Mouse (Mus musculus): ENCODE results near the gene Rnf38. TPM values are rescaled to one million over a fixed set of nuclear protein-coding genes. Genes with fewer than 3 reads are reported as not detected.

Rnf38 gene
- polyA plus RNA-seq, 1 experiment: 105 TPM

DNA sequence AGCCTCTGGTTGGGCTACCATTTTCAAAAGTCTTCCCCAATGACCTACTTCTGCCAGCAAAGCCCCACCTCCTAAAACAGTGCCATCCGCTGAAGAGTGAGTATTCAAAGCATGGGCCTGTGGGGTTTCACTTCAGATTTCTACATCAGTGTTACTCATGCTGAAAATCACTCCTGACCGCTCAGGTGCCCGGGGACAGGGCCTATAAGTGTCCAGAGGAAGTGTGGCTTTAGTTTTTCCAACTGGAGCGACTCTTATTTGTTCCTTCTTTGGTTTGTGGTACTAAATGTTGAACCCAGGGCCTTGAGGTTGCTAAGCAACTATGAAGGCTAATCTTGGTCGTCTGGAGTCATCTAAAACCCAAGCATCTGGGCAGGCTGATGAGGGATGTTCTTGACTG is 21.0 kb upstream of the Rnf38 start:
- H3K4me1 ChIP-seq (ENCODE audit: control insufficient read depth, insufficient read depth, insufficient read length, low read length): no peaks in the 10 kb centered on the region
- H3K27me3 ChIP-seq (ENCODE audit: control insufficient read depth, insufficient read depth, low read length): peaks cover 11% of the 10 kb centered on the region; the same call in 1 of the 2 replicates
- H3K4me3 ChIP-seq (ENCODE audit: low read depth, low read length): no peak overlapping the region
- TF ChIP-seq CTCF (IDR thresholded peaks at IDR 0.05; ENCODE audit: extremely low read depth, insufficient read length, insufficient replicate concordance, low read depth, low read length): no peak
- no peak for TF ChIP-seq POLR2A (IDR thresholded peaks at IDR 0.05; ENCODE audit: low read depth, low read length)
- H3K27ac ChIP-seq (ENCODE audit: insufficient read depth, low read depth, low read length): no peak overlapping the region
- H3K36me3 ChIP-seq (ENCODE audit: control insufficient read depth, insufficient read depth, low read length): no peaks in the 10 kb centered on the region
- 70% methylated on average over 5 of the region's 5 CpGs for WGBS

DNA sequence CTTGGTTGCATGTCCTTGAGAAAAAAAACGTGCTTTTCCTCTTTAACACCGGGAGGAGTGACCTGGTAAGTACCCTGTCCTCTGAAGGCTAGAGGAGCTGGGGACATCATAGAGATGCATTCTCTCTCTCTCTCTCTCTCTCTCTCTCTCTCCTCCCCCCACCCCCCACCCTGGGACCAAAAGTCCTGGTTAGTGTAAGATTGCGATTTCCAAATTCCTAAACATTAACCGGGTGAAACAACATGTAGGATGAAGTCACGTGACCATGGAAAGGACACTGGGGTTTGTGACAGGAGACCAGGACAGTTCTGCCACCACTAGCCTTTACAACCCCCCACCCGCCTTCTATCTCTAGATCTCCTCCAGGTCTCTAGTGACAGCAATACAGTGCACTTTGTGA is 19.6 kb upstream of the Rnf38 start:
- WGBS: 6% methylated on average over 6 of the region's 6 CpGs
- no peak overlapping the region for H3K27ac ChIP-seq (ENCODE audit: insufficient read depth, low read depth, low read length)
- H3K4me1 ChIP-seq (ENCODE audit: control insufficient read depth, insufficient read depth, insufficient read length, low read length): no peaks in the 10 kb centered on the region
- TF ChIP-seq POLR2A (IDR thresholded peaks at IDR 0.05; ENCODE audit: low read depth, low read length) (no peak), CTCF (IDR thresholded peaks at IDR 0.05; ENCODE audit: extremely low read depth, insufficient read length, insufficient replicate concordance, low read depth, low read length) (no peak)
- H3K4me3 ChIP-seq (ENCODE audit: low read depth, low read length): no peak overlapping the region
- H3K36me3 ChIP-seq (ENCODE audit: control insufficient read depth, insufficient read depth, low read length): no peaks in the 10 kb centered on the region
- peaks cover 14% of the 10 kb centered on the region; the same call in 1 of the 2 replicates for H3K27me3 ChIP-seq (ENCODE audit: control insufficient read depth, insufficient read depth, low read length)

- 13% methylated on average over 13 of the region's 13 CpGs for WGBS
- TF ChIP-seq POLR2A (IDR thresholded peaks at IDR 0.05; ENCODE audit: low read depth, low read length) (no peak), CTCF (IDR thresholded peaks at IDR 0.05; ENCODE audit: extremely low read depth, insufficient read length, insufficient replicate concordance, low read depth, low read length) (no peak)
Measured at GRCm38 (mm10) chr4:44251966-44252916, 18.7 kb upstream of the Rnf38 start.

GRCm38 (mm10) chr4:44251521-44251920 is 17.9 kb upstream of the Rnf38 start:
- H3K4me3 ChIP-seq (ENCODE audit: low read depth, low read length): no peak overlapping the region
- no peak for TF ChIP-seq CTCF (IDR thresholded peaks at IDR 0.05; ENCODE audit: extremely low read depth, insufficient read length, insufficient replicate concordance, low read depth, low read length)
- no peak for TF ChIP-seq POLR2A (IDR thresholded peaks at IDR 0.05; ENCODE audit: low read depth, low read length)

More at GRCm38 (mm10) chr4:44251966-44252916, 18.7 kb upstream of the Rnf38 start:
- no peaks in the 10 kb centered on the region for H3K4me1 ChIP-seq (ENCODE audit: control insufficient read depth, insufficient read depth, insufficient read length, low read length)
- H3K27me3 ChIP-seq (ENCODE audit: control insufficient read depth, insufficient read depth, low read length): peaks cover 21% of the 10 kb centered on the region; the same call in 1 of the 2 replicates
- H3K36me3 ChIP-seq (ENCODE audit: control insufficient read depth, insufficient read depth, low read length): no peaks in the 10 kb centered on the region
- H3K27ac ChIP-seq (ENCODE audit: insufficient read depth, low read depth, low read length): no peak overlapping the region
- H3K4me3 ChIP-seq (ENCODE audit: low read depth, low read length): no peak overlapping the region

GRCm38 (mm10) chr4:44249705-44250104 is 16.1 kb upstream of the Rnf38 start:
- no peak overlapping the region for H3K27ac ChIP-seq (ENCODE audit: insufficient read depth, low read depth, low read length)
- H3K27me3 ChIP-seq (ENCODE audit: control insufficient read depth, insufficient read depth, low read length): peaks cover 25% of the 10 kb centered on the region; the same call in 1 of the 2 replicates
- TF ChIP-seq CTCF (IDR thresholded peaks at IDR 0.05; ENCODE audit: extremely low read depth, insufficient read length, insufficient replicate concordance, low read depth, low read length) (no peak), POLR2A (IDR thresholded peaks at IDR 0.05; ENCODE audit: low read depth, low read length) (no peak)
- no peaks in the 10 kb centered on the region for H3K36me3 ChIP-seq (ENCODE audit: control insufficient read depth, insufficient read depth, low read length)
- H3K4me3 ChIP-seq (ENCODE audit: low read depth, low read length): no peak overlapping the region
- WGBS: 3% methylated on average over 10 of the region's 10 CpGs
- no peaks in the 10 kb centered on the region for H3K4me1 ChIP-seq (ENCODE audit: control insufficient read depth, insufficient read depth, insufficient read length, low read length)

More at GRCm38 (mm10) chr4:44251521-44251920, 17.9 kb upstream of the Rnf38 start:
- peaks cover 25% of the 10 kb centered on the region; the same call in 1 of the 2 replicates for H3K27me3 ChIP-seq (ENCODE audit: control insufficient read depth, insufficient read depth, low read length)
- 68% methylated on average over 5 of the region's 5 CpGs for WGBS
- H3K27ac ChIP-seq (ENCODE audit: insufficient read depth, low read depth, low read length): no peak overlapping the region
- no peaks in the 10 kb centered on the region for H3K36me3 ChIP-seq (ENCODE audit: control insufficient read depth, insufficient read depth, low read length)
- no peaks in the 10 kb centered on the region for H3K4me1 ChIP-seq (ENCODE audit: control insufficient read depth, insufficient read depth, insufficient read length, low read length)

DNA sequence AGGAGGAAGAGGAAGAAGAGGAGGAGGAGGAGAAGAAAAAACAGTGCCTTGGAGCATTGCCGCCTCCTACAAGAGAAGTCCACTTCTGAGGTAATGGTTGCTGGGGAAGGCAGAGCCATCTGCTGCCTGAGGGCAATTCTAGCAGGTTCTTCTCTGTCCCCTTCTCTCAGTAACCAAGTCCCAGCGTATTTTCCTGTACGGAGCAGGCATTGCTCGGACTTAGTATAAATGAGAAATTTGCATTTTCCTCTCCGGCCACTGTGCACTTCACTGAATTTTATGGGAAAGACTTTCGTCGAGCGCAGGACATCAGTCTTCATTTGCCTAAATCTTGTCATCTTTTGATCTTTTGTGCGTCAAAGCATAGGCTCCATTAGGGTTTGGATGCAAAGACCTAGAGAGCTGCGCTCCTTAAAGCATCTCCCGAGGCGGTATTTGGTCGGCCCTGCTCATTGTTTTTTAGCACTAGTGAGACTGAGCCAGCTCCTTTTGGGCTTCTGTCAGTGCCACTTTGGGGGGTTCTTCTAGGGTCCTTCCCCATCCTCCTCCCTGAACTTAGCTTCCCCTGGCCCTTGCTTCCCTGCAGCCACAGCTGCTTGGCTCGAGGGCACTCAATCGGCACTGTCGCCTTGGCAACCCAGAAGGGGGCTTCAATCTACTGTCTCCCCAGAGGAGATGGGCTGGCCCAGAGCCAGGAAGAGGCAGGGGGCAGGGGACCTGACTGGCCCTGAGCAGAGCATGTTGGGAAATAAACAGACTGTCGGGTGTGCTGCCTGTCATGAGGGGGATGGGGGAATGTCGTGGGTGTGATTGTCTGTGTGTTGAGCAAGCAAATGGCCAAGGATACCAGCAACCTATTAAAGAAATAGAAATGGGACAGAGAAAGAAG is 13.7 kb upstream of the Rnf38 start:
- H3K27me3 ChIP-seq (ENCODE audit: control insufficient read depth, insufficient read depth, low read length): peaks cover 16% of the 10 kb centered on the region; the same call in 1 of the 2 replicates
- no peaks in the 10 kb centered on the region for H3K36me3 ChIP-seq (ENCODE audit: control insufficient read depth, insufficient read depth, low read length)
- 32% methylated on average over 18 of the region's 18 CpGs for WGBS
- no peak overlapping the region for H3K27ac ChIP-seq (ENCODE audit: insufficient read depth, low read depth, low read length)
- no peaks in the 10 kb centered on the region for H3K4me1 ChIP-seq (ENCODE audit: control insufficient read depth, insufficient read depth, insufficient read length, low read length)
- no peak overlapping the region for H3K4me3 ChIP-seq (ENCODE audit: low read depth, low read length)
- no peak for TF ChIP-seq POLR2A (IDR thresholded peaks at IDR 0.05; ENCODE audit: low read depth, low read length)
- TF ChIP-seq CTCF (IDR thresholded peaks at IDR 0.05; ENCODE audit: extremely low read depth, insufficient read length, insufficient replicate concordance, low read depth, low read length): no peak
